Mouse (Mus musculus): ENCODE measurements around the gene Nr1d1. TPM values are rescaled to one million over a fixed set of nuclear protein-coding genes. Genes with fewer than 3 reads are reported as not detected.

The Nr1d1 gene
- total RNA-seq, 1 experiment, result 2.9 TPM

GRCm38 (mm10) chr11:98785214-98785613, 10.1 kb upstream of the Nr1d1 start:
- DNase-seq (ENCODE audit: low read depth, low spot score), result no peak
- Histone ChIP-seq H3K27ac (ENCODE audit: insufficient read depth, low read depth, low read length, poor library complexity, severe bottlenecking) (no peak overlapping the region), H3K36me3 (ENCODE audit: control insufficient read depth, insufficient read depth, low read length, poor library complexity, severe bottlenecking) (no peaks in the 10 kb centered on the region), H3K4me1 (ENCODE audit: control insufficient read depth in 2 of 2, insufficient read depth in 2 of 2, low read length in 2 of 2, poor library complexity in 1 of 2) (peaks cover 10 to 32% of the 10 kb centered on the region in 2 experiments; a peak in 3 of 4 replicates), H3K9me3 (ENCODE audit: control insufficient read depth, insufficient read depth, low read depth, low read length) (no peaks in the 10 kb centered on the region), H3K9ac (ENCODE audit: insufficient read depth, low read depth, low read length, poor library complexity, severe bottlenecking) (no peak overlapping the region; the same call in 1 of the 2 replicates), H3K4me3 (ENCODE audit: insufficient read depth in 1 of 2, low read depth in 1 of 2, low read length in 2 of 2, poor library complexity in 1 of 2, severe bottlenecking in 1 of 2) (no peak overlapping the region)
- TF ChIP-seq MAFK (IDR thresholded peaks at IDR 0.05; ENCODE audit: insufficient read depth, low read depth, low read length) (no peak), CHD2 (IDR thresholded peaks at IDR 0.05; ENCODE audit: low read depth, low read length) (no peak), HCFC1 (IDR thresholded peaks at IDR 0.05; ENCODE audit: borderline replicate concordance, insufficient read depth, low read length) (no peak), ZNF384 (IDR thresholded peaks at IDR 0.05; ENCODE audit: low read depth, low read length) (no peak), ZC3H11A (IDR thresholded peaks at IDR 0.05; ENCODE audit: borderline replicate concordance, low read depth, low read length) (no peak)
- in situ Hi-C loops (cut with MboI; ENCODE audit: low sequenced_read_pairs in 2 of 2, unreplicated experiment in 2 of 2), result loop anchor here in 1 of 2 experiments (10.0 kb wide), 1 partner anchor 50 kb away; no protein-coding TSS in a partner anchor

- DNase-seq (ENCODE audit: low read depth, low spot score), result no peak
- Histone ChIP-seq H3K4me1 (ENCODE audit: control insufficient read depth in 2 of 2, insufficient read depth in 2 of 2, low read length in 2 of 2, poor library complexity in 1 of 2) (peaks cover 10 to 33% of the 10 kb centered on the region in 2 experiments; a peak in 3 of 4 replicates), H3K36me3 (ENCODE audit: control insufficient read depth, insufficient read depth, low read length, poor library complexity, severe bottlenecking) (no peaks in the 10 kb centered on the region), H3K9ac (ENCODE audit: insufficient read depth, low read depth, low read length, poor library complexity, severe bottlenecking) (no peak overlapping the region), H3K9me3 (ENCODE audit: control insufficient read depth, insufficient read depth, low read depth, low read length) (no peaks in the 10 kb centered on the region), H3K27ac (ENCODE audit: insufficient read depth, low read depth, low read length, poor library complexity, severe bottlenecking) (no peak overlapping the region), H3K4me3 (ENCODE audit: insufficient read depth in 1 of 2, low read depth in 1 of 2, low read length in 2 of 2, poor library complexity in 1 of 2, severe bottlenecking in 1 of 2) (no peak overlapping the region)
- in situ Hi-C loops (cut with MboI; ENCODE audit: low sequenced_read_pairs in 2 of 2, unreplicated experiment in 2 of 2), result loop anchor here in 1 of 2 experiments (10.0 kb wide), 1 partner anchor 49 kb away; no protein-coding TSS in a partner anchor
- TF ChIP-seq MAFK (IDR thresholded peaks at IDR 0.05; ENCODE audit: insufficient read depth, low read depth, low read length) (no peak), HCFC1 (IDR thresholded peaks at IDR 0.05; ENCODE audit: borderline replicate concordance, insufficient read depth, low read length) (no peak), ZC3H11A (IDR thresholded peaks at IDR 0.05; ENCODE audit: borderline replicate concordance, low read depth, low read length) (no peak), ZNF384 (IDR thresholded peaks at IDR 0.05; ENCODE audit: low read depth, low read length) (no peak), CHD2 (IDR thresholded peaks at IDR 0.05; ENCODE audit: low read depth, low read length) (no peak)
Measured at GRCm38 (mm10) chr11:98784139-98784538, 9.0 kb upstream of the Nr1d1 start.

GRCm38 (mm10) chr11:98783236-98783696, 8.1 kb upstream of the Nr1d1 start:
- Histone ChIP-seq H3K36me3 (ENCODE audit: control insufficient read depth, insufficient read depth, low read length, poor library complexity, severe bottlenecking) (no peaks in the 10 kb centered on the region), H3K4me1 (ENCODE audit: control insufficient read depth in 2 of 2, insufficient read depth in 2 of 2, low read length in 2 of 2, poor library complexity in 1 of 2) (peaks cover 10 to 33% of the 10 kb centered on the region in 2 experiments; a peak in 3 of 4 replicates), H3K9me3 (ENCODE audit: control insufficient read depth, insufficient read depth, low read depth, low read length) (no peaks in the 10 kb centered on the region), H3K4me3 (ENCODE audit: insufficient read depth in 1 of 2, low read depth in 1 of 2, low read length in 2 of 2, poor library complexity in 1 of 2, severe bottlenecking in 1 of 2) (peak overlapping the region; percentile 33 to 41; a peak in 3 of 4 replicates), H3K9ac (ENCODE audit: insufficient read depth, low read depth, low read length, poor library complexity, severe bottlenecking) (peak overlapping the region; percentile 71), H3K27ac (ENCODE audit: insufficient read depth, low read depth, low read length, poor library complexity, severe bottlenecking) (peak overlapping the region; percentile 15; the same call in 1 of the 2 replicates)
- no peak for DNase-seq (ENCODE audit: low read depth, low spot score)
- in situ Hi-C loops (cut with MboI; ENCODE audit: low sequenced_read_pairs in 2 of 2, unreplicated experiment in 2 of 2), result loop anchor here in 1 of 2 experiments (10.0 kb wide), 1 partner anchor 48 kb away; no protein-coding TSS in a partner anchor
- TF ChIP-seq ZC3H11A (IDR thresholded peaks at IDR 0.05; ENCODE audit: borderline replicate concordance, low read depth, low read length) (no peak), CHD2 (IDR thresholded peaks at IDR 0.05; ENCODE audit: low read depth, low read length) (no peak), HCFC1 (IDR thresholded peaks at IDR 0.05; ENCODE audit: borderline replicate concordance, insufficient read depth, low read length) (no peak), ZNF384 (IDR thresholded peaks at IDR 0.05; ENCODE audit: low read depth, low read length) (no peak), MAFK (IDR thresholded peaks at IDR 0.05; ENCODE audit: insufficient read depth, low read depth, low read length) (no peak)

- no peak for DNase-seq (ENCODE audit: low read depth, low spot score)
- Histone ChIP-seq H3K27ac (ENCODE audit: insufficient read depth, low read depth, low read length, poor library complexity, severe bottlenecking) (peak overlapping the region; percentile 15; the same call in 1 of the 2 replicates), H3K9me3 (ENCODE audit: control insufficient read depth, insufficient read depth, low read depth, low read length) (no peaks in the 10 kb centered on the region), H3K4me3 (ENCODE audit: insufficient read depth in 1 of 2, low read depth in 1 of 2, low read length in 2 of 2, poor library complexity in 1 of 2, severe bottlenecking in 1 of 2) (peak overlapping the region; percentile 33 to 41; a peak in 3 of 4 replicates), H3K9ac (ENCODE audit: insufficient read depth, low read depth, low read length, poor library complexity, severe bottlenecking) (peak overlapping the region; percentile 71; the same call in 1 of the 2 replicates), H3K4me1 (ENCODE audit: control insufficient read depth in 2 of 2, insufficient read depth in 2 of 2, low read length in 2 of 2, poor library complexity in 1 of 2) (peaks cover 10 to 33% of the 10 kb centered on the region in 2 experiments; a peak in 3 of 4 replicates), H3K36me3 (ENCODE audit: control insufficient read depth, insufficient read depth, low read length, poor library complexity, severe bottlenecking) (no peaks in the 10 kb centered on the region)
- TF ChIP-seq ZC3H11A (IDR thresholded peaks at IDR 0.05; ENCODE audit: borderline replicate concordance, low read depth, low read length) (no peak), MAFK (IDR thresholded peaks at IDR 0.05; ENCODE audit: insufficient read depth, low read depth, low read length) (no peak), CHD2 (IDR thresholded peaks at IDR 0.05; ENCODE audit: low read depth, low read length) (no peak), HCFC1 (IDR thresholded peaks at IDR 0.05; ENCODE audit: borderline replicate concordance, insufficient read depth, low read length) (no peak), ZNF384 (IDR thresholded peaks at IDR 0.05; ENCODE audit: low read depth, low read length) (no peak)
- in situ Hi-C loops (cut with MboI; ENCODE audit: low sequenced_read_pairs in 2 of 2, unreplicated experiment in 2 of 2), result loop anchor here in 1 of 2 experiments (10.0 kb wide), 1 partner anchor 48 kb away; no protein-coding TSS in a partner anchor
Measured at GRCm38 (mm10) chr11:98782651-98783235, 7.6 kb upstream of the Nr1d1 start.

All from ES-E14 (cell line).